Mouse (Mus musculus) myocyte (in vitro differentiated cells): ENCODE data around the gene B3galt4. TPM values are rescaled to one million over a fixed set of nuclear protein-coding genes. Genes with fewer than 3 reads are reported as not detected.

Experiments used
- H3K27me3 ChIP-seq: one replicate; pipeline ENCODE4 v1.6.1; 2011; ENCODE audit not compliant: control insufficient read depth, insufficient read depth, insufficient read length
- H3K36me3 ChIP-seq: one replicate; pipeline ENCODE4 v1.6.1; 2011; ENCODE audit not compliant: control insufficient read depth, insufficient read depth
- H3K4me2 ChIP-seq: one replicate; pipeline ENCODE4 v1.6.1; 2011; ENCODE audit warnings: low read depth, control low read depth
- H3K4me3 ChIP-seq: one replicate; pipeline ENCODE4 v1.5.1; 2011; ENCODE audit warnings: mild to moderate bottlenecking, control low read depth, moderate library complexity
- H3K79me2 ChIP-seq: one replicate; pipeline ENCODE4 v1.6.1; 2011; ENCODE audit not compliant: control insufficient read depth, insufficient read depth
- H3ac ChIP-seq: one replicate; pipeline ENCODE4 v1.6.1; 2011; ENCODE audit not compliant: control insufficient read depth, insufficient read length
- CEBPB ChIP-seq: IDR thresholded peaks from 2 replicates; pipeline ENCODE4 v1.6.1; 2011; ENCODE audit warnings: mild to moderate bottlenecking, moderate library complexity; ENCODE audit not compliant: poor library complexity, insufficient read depth, severe bottlenecking
- E2F4 ChIP-seq: IDR thresholded peaks from one replicate; pipeline ENCODE4 v1.6.1; 2011; ENCODE audit warnings: mild to moderate bottlenecking, control low read depth, moderate library complexity; ENCODE audit not compliant: insufficient read depth
- MAX ChIP-seq: IDR thresholded peaks from one replicate; pipeline ENCODE4 v1.6.1; 2011; ENCODE audit warnings: low read depth, mild to moderate bottlenecking, control low read depth
- MYOD1 ChIP-seq, 3 experiments: IDR thresholded peaks; one replicate each; pipeline ENCODE4 v1.6.1; 2011; ENCODE audit warnings: control low read depth in 2 of 3, low read depth in 2 of 3, mild to moderate bottlenecking in 2 of 3, moderate library complexity in 1 of 3; ENCODE audit not compliant: insufficient read length in 2 of 3, control insufficient read depth in 1 of 3
- MYOG ChIP-seq, 3 experiments: IDR thresholded peaks; one replicate each; pipeline ENCODE4 v1.6.1; 2011; ENCODE audit warnings: control low read depth in 2 of 3, low read depth in 2 of 3, mild to moderate bottlenecking in 2 of 3; ENCODE audit not compliant: insufficient read length in 2 of 3, control insufficient read depth in 1 of 3, insufficient read depth in 1 of 3
- POLR2A ChIP-seq: IDR thresholded peaks from one replicate; pipeline ENCODE4 v1.6.1; 2011; ENCODE audit warnings: low read depth, mild to moderate bottlenecking, control low read depth, moderate library complexity; ENCODE audit not compliant: insufficient read length
- POLR2AphosphoS2 ChIP-seq: IDR thresholded peaks from one replicate; pipeline ENCODE4 v1.6.1; 2011; ENCODE audit warnings: low read depth, control low read depth; ENCODE audit not compliant: insufficient read length
- REST ChIP-seq: IDR thresholded peaks from one replicate; pipeline ENCODE4 v1.6.1; 2011; ENCODE audit warnings: mild to moderate bottlenecking, control low read depth, moderate library complexity; ENCODE audit not compliant: insufficient read depth, insufficient read length
- SRF ChIP-seq: IDR thresholded peaks from one replicate; pipeline ENCODE4 v1.6.1; 2011; ENCODE audit warnings: low read depth; ENCODE audit not compliant: control insufficient read depth, insufficient read length
- TCF12 ChIP-seq: IDR thresholded peaks from one replicate; pipeline ENCODE4 v1.6.1; 2011; ENCODE audit warnings: mild to moderate bottlenecking, control low read depth; ENCODE audit not compliant: poor library complexity, insufficient read depth, severe bottlenecking
- TCF3 ChIP-seq: IDR thresholded peaks from one replicate; pipeline ENCODE4 v1.6.1; 2011; ENCODE audit warnings: low read depth, control low read depth; ENCODE audit not compliant: insufficient read length
- USF1 ChIP-seq: IDR thresholded peaks from one replicate; pipeline ENCODE4 v1.6.1; 2011; ENCODE audit warnings: low read depth, mild to moderate bottlenecking, control low read depth, moderate library complexity
- polyA plus RNA-seq: library from polyadenylated mRNA; unstranded; fragments of >200 nt; fragmentation: generic; extraction: Trizol; gene quantifications from one replicate; pipeline ENCODE4 v1.2.1, GENCODE M21; 2012; ENCODE audit warnings: missing spikeins

Gene B3galt4
- polyA plus RNA-seq, 1 experiment: 1.2 TPM

DNA sequence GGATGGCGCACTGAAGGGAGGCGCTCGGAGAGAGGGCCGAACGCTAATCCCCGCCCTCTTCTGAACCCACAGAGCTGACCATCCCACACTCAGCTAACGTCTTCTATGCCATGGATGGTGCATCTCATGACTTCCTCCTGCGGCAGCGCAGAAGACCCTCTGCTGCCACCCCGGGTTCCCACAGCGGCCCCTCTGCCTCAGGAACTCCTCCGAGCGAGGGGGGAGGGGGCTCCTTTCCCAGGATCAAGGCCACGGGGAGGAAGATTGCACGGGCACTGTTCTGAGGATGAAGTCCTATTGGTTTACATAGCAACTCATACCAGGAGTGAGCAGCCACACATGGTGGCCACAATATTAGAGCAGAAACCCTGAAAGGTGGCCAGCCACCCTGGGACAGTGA lies 14.3 kb downstream of the B3galt4 start:
- no peak overlapping the region for H3K4me2 ChIP-seq
- peaks cover 23% of the 10 kb centered on the region for H3K79me2 ChIP-seq
- H3ac ChIP-seq: no peak overlapping the region
- H3K36me3 ChIP-seq: no peaks in the 10 kb centered on the region
- TF ChIP-seq SRF: no peak
- TF ChIP-seq TCF3: no peak
- TF ChIP-seq POLR2AphosphoS2: no peak
- TF ChIP-seq E2F4: no peak
- TF ChIP-seq MYOD1 (IDR thresholded peaks at IDR 0.05; ENCODE audit: control insufficient read depth in 1 of 3, insufficient read length in 2 of 3, low read depth in 2 of 3): no peak
- no peak for TF ChIP-seq USF1
- no peak for TF ChIP-seq CEBPB
- TF ChIP-seq POLR2A: no peak
- no peak for TF ChIP-seq REST
- no peak for TF ChIP-seq MAX
- no peak for TF ChIP-seq TCF12
- no peak for TF ChIP-seq MYOG (IDR thresholded peaks at IDR 0.05; ENCODE audit: control insufficient read depth in 1 of 3, insufficient read depth in 1 of 3, insufficient read length in 2 of 3, low read depth in 2 of 3)
- H3K27me3 ChIP-seq: no peaks in the 10 kb centered on the region
- H3K4me3 ChIP-seq: no peak overlapping the region

- no peaks in the 10 kb centered on the region for H3K36me3 ChIP-seq
- no peak for TF ChIP-seq USF1
- TF ChIP-seq MYOG (IDR thresholded peaks at IDR 0.05; ENCODE audit: control insufficient read depth in 1 of 3, insufficient read depth in 1 of 3, insufficient read length in 2 of 3, low read depth in 2 of 3): no peak
- TF ChIP-seq POLR2AphosphoS2: no peak
- TF ChIP-seq MAX: no peak
- TF ChIP-seq TCF12: no peak
- no peak for TF ChIP-seq TCF3
- no peak for TF ChIP-seq SRF
- H3K27me3 ChIP-seq: no peaks in the 10 kb centered on the region
- peaks cover 13% of the 10 kb centered on the region for H3K79me2 ChIP-seq
- H3ac ChIP-seq: no peak overlapping the region
- H3K4me3 ChIP-seq: no peak overlapping the region
- no peak overlapping the region for H3K4me2 ChIP-seq
Observed at GRCm38 (mm10) chr17:33935422-33936055, 15.7 kb downstream of the B3galt4 start.

DNA sequence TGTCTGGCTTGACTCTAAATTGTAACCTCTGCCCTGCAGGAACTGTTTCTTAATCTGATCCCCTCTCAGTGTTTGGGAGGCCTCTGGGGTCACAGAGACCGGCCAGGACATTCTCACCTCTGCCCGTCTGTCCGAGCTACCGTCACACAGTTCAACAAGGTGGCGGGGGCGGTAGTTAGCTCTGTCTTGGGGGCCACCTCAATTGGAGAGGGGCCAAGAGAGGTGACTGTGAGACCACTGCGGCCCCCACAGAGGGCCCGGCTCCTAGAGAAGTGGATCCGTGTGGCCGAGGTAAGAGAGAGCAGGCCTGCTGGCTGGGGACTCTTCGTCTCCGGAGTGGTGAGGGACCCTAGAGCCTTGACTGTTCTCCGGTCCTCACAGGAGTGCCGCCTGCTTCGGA lies 18.3 kb downstream of the B3galt4 start:
- no peaks in the 10 kb centered on the region for H3K36me3 ChIP-seq
- peaks cover 8% of the 10 kb centered on the region for H3K79me2 ChIP-seq
- no peaks in the 10 kb centered on the region for H3K27me3 ChIP-seq
- H3K4me3 ChIP-seq: no peak overlapping the region
- no peak overlapping the region for H3K4me2 ChIP-seq
- H3ac ChIP-seq: no peak overlapping the region
- TF ChIP-seq E2F4 (no peak), TCF12 (no peak), REST (no peak), SRF (no peak), MAX (no peak), USF1 (no peak), POLR2AphosphoS2 (no peak), CEBPB (no peak), TCF3 (no peak), MYOG (IDR thresholded peaks at IDR 0.05; ENCODE audit: control insufficient read depth in 1 of 3, insufficient read depth in 1 of 3, insufficient read length in 2 of 3, low read depth in 2 of 3) (no peak), MYOD1 (IDR thresholded peaks at IDR 0.05; ENCODE audit: control insufficient read depth in 1 of 3, insufficient read length in 2 of 3, low read depth in 2 of 3) (no peak), POLR2A (no peak)

DNA sequence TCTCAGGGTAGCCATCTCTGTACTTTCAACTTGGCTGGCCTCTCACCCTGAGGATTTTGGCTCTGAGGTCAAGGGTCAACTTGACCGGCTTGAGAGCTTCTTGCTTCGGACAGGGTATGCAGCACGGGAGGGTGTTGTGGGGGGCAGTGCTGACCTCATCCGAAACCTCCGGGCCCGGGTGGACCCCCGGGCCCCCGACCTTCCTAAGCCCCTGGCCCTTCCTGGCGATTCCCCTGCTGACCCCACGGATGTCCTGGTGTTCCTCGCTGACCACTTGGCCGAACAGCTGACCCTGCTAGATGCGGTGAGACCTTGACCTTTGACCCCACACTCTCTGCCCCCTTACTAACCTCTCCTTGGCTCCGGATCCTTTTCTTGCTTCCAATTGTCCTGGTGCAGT lies 18.8 kb downstream of the B3galt4 start:
- Histone ChIP-seq H3K4me2 (no peak overlapping the region), H3K27me3 (no peaks in the 10 kb centered on the region), H3K79me2 (peaks cover 13% of the 10 kb centered on the region), H3K4me3 (no peak overlapping the region), H3K36me3 (no peaks in the 10 kb centered on the region), H3ac (no peak overlapping the region)
- TF ChIP-seq MYOD1 (IDR thresholded peaks at IDR 0.05; ENCODE audit: control insufficient read depth in 1 of 3, insufficient read length in 2 of 3, low read depth in 2 of 3) (no peak), SRF (no peak), TCF3 (no peak), TCF12 (no peak), MAX (no peak)

GRCm38 (mm10) chr17:33931947-33932346 lies 19.3 kb downstream of the B3galt4 start:
- no peak for TF ChIP-seq TCF12
- no peak for TF ChIP-seq MAX
- no peak for TF ChIP-seq POLR2A
- TF ChIP-seq MYOG (IDR thresholded peaks at IDR 0.05; ENCODE audit: control insufficient read depth in 1 of 3, insufficient read depth in 1 of 3, insufficient read length in 2 of 3, low read depth in 2 of 3): no peak
- no peak for TF ChIP-seq POLR2AphosphoS2
- TF ChIP-seq MYOD1 (IDR thresholded peaks at IDR 0.05; ENCODE audit: control insufficient read depth in 1 of 3, insufficient read length in 2 of 3, low read depth in 2 of 3): no peak
- no peak for TF ChIP-seq USF1
- TF ChIP-seq CEBPB: no peak
- no peak for TF ChIP-seq REST
- TF ChIP-seq SRF: no peak
- TF ChIP-seq TCF3: no peak
- TF ChIP-seq E2F4: no peak
- Histone ChIP-seq H3K36me3 (no peaks in the 10 kb centered on the region), H3K79me2 (peaks cover 16% of the 10 kb centered on the region), H3K4me2 (no peak overlapping the region), H3ac (no peak overlapping the region), H3K4me3 (no peak overlapping the region), H3K27me3 (no peaks in the 10 kb centered on the region)
